Mouse (Mus musculus) CD4-positive naive resting alpha-beta T cell, adult 57 days (primary cell): ENCODE results near the gene Cdkn2b. TPM values are rescaled to one million over a fixed set of nuclear protein-coding genes. Genes with fewer than 3 reads are reported as not detected.

Experiments used
- total RNA-seq: library from RNA; stranded (reverse); gene quantifications from one replicate; pipeline ENCODE4 v1.2.4, GENCODE M21; 2023

The Cdkn2b gene
- total RNA-seq, result not detected

DNA sequence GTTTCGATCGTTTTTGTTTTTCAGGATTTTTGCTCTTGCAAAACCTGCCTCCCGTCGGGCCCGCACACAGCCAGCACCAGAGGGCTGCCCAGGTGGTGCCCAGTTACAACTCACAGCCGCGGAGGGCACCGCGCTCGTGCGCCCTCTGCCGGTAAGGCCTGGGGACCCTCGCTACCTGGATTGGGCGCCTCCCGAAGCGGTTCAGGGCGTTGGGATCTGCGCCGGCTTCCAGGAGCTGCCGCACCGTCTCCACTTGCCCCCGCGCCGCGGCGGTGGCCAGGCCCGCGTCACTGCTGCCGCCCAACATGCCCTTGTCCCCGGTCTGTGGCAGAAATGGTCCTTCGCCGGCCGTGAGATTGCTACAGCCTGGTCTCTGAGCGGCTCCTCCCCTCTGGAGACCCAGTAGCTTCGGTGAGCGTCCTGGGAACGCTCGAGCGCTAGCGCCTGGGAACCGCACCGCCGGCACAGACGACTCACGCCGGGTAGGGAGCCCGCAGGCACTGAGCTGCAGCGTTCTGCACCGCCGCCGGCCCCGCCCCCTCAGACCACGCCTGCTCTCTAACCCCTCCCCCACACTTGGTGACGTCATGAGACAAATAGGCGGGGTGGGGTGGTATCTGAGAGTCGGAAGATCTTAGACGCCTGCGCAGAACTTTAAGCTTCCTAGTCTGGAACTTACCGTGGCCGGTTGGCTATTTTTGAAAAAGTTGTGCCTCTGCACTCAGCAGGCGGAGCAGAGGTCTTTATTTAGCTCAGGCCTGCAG lies at the start of gene Cdkn2b:
Cdkn2b (minus strand) TSS at position 549 of the 764 bp plus-strand sequence.

GRCm38 (mm10) chr4:89294486-89295440 lies 16.1 kb downstream of the Cdkn2b start, which contains the start of gene Cdkn2a:
Gene Cdkn2a (minus strand): TSS chr4:89294653.

Other genes starting within 250 kb of the Cdkn2b start
- 39.3 TPM for gene Mtap, start 173.9 kb downstream of the Cdkn2b start, total RNA-seq
- gene Cdkn2a, start 16.4 kb downstream of the Cdkn2b start, total RNA-seq, result not detected